14 mouse cellular contexts compared by ENCODE assay signal in genomic region chr4:33799110-33799509, GRCm38 (mm10).
A peak's percentile ranks its signal among the peaks of the same experiment; 100 is the strongest.
DNase-seq lines count a peak whose midpoint lies in the region; ATAC-seq lines count a peak whose summit lies in the region.
"Had no signal": no experiment of that assay in that cellular context is flagged by ENCODE, and none has a peak within 500 bp of the region (broad histone marks: within the 10 kb centered on the region; RNA-seq: fewer than 3 reads in every experiment).

No protein-coding gene starts in this region.

- H3K9ac ChIP-seq in midbrain, embryonic 14.5 days (replicated peaks; ENCODE audit: low read length): no peak overlapping the region; the same call in 1 of the 2 replicates
- no peak overlapping the region for H3K9ac ChIP-seq in hindbrain, embryonic 14.5 days
- H3K9ac ChIP-seq: embryonic facial prominence, embryonic 15.5 days; intestine, embryonic 15.5 days; liver, embryonic 13.5 days had no signal

- H3K27ac ChIP-seq in midbrain, embryonic 14.5 days (replicated peaks; ENCODE audit: low read depth, low read length): peak overlapping the region; percentile 60
- H3K27ac ChIP-seq in midbrain, embryonic 10.5 days (replicated peaks): no peak overlapping the region
- H3K27ac ChIP-seq in hindbrain, embryonic 14.5 days: no peak overlapping the region
- H3K27ac ChIP-seq: embryonic facial prominence, embryonic 15.5 days; intestine, embryonic 15.5 days; liver, embryonic 13.5 days had no signal

- no peaks in the 10 kb centered on the region for H3K36me3 ChIP-seq in midbrain, embryonic 14.5 days (ENCODE audit: control insufficient read depth, insufficient read depth, low read length)
- no peaks in the 10 kb centered on the region for H3K36me3 ChIP-seq in midbrain, embryonic 10.5 days
- no peaks in the 10 kb centered on the region for H3K36me3 ChIP-seq in hindbrain, embryonic 14.5 days (replicated peaks; ENCODE audit: control insufficient read depth, insufficient read depth)
- H3K36me3 ChIP-seq: embryonic facial prominence, embryonic 15.5 days; intestine, embryonic 15.5 days; liver, embryonic 13.5 days had no signal

- no peaks in the 10 kb centered on the region for H3K27me3 ChIP-seq in midbrain, embryonic 14.5 days (ENCODE audit: control insufficient read depth, insufficient read depth, low read length)
- H3K27me3 ChIP-seq in midbrain, embryonic 10.5 days (ENCODE audit: low read depth, poor library complexity, severe bottlenecking): no peaks in the 10 kb centered on the region
- no peaks in the 10 kb centered on the region for H3K27me3 ChIP-seq in hindbrain, embryonic 14.5 days (ENCODE audit: control insufficient read depth, insufficient read depth, low read length)
- H3K27me3 ChIP-seq: embryonic facial prominence, embryonic 15.5 days; intestine, embryonic 15.5 days; liver, embryonic 13.5 days had no signal

- 0 out of 2 replicates have a peak, but pooled peaks cover 3% of the 10 kb centered on the region for H3K4me1 ChIP-seq in midbrain, embryonic 14.5 days (ENCODE audit: control insufficient read depth, insufficient read depth, low read length)
- H3K4me1 ChIP-seq in midbrain, embryonic 10.5 days: no peaks in the 10 kb centered on the region
- no peaks in the 10 kb centered on the region for H3K4me1 ChIP-seq in hindbrain, embryonic 14.5 days (replicated peaks; ENCODE audit: control insufficient read depth, insufficient read depth, low read length)
- H3K4me1 ChIP-seq: embryonic facial prominence, embryonic 15.5 days; intestine, embryonic 15.5 days; liver, embryonic 13.5 days had no signal

- peak; percentile 45 for DNase-seq in midbrain, embryonic 14.5 days
- DNase-seq in midbrain, embryonic 10.5 days (ENCODE audit: low spot score): no peak
- DNase-seq in cerebellum, adult 9-10 months: peak; percentile 74
- DNase-seq in hindbrain, embryonic 14.5 days (ENCODE audit: low spot score): no peak
- no peak for DNase-seq in liver
- DNase-seq in heart, adult 11 months: no peak
- no peak for DNase-seq in heart, postnatal 14 days
- DNase-seq: layer of hippocampus, adult 9-11 months; left cerebral cortex, postnatal 4 days; liver, embryonic 13.5 days had no signal

- intact Hi-C loops in heart, postnatal 14 days (cut with DNase I): no loop called here

- 48% methylated on average over 6 of the region's 6 CpGs for WGBS in midbrain, embryonic 14.5 days
- WGBS in midbrain, embryonic 10.5 days: 55% methylated on average over 6 of the region's 6 CpGs
- 33% methylated on average over 6 of the region's 6 CpGs for WGBS in hindbrain, embryonic 14.5 days

- peak overlapping the region; percentile 20; the same call in 1 of the 2 replicates for H3K4me2 ChIP-seq in midbrain, embryonic 14.5 days (ENCODE audit: low read length)
- peak overlapping the region; percentile 10; the same call in 1 of the 2 replicates for H3K4me2 ChIP-seq in hindbrain, embryonic 14.5 days (replicated peaks)
- H3K4me2 ChIP-seq: embryonic facial prominence, embryonic 15.5 days; intestine, embryonic 15.5 days; liver, embryonic 13.5 days had no signal

- no peak overlapping the region for H3K4me3 ChIP-seq in midbrain, embryonic 14.5 days (replicated peaks; ENCODE audit: low read depth, low read length)
- no peak overlapping the region for H3K4me3 ChIP-seq in midbrain, embryonic 10.5 days
- no peak overlapping the region for H3K4me3 ChIP-seq in hindbrain, embryonic 14.5 days (replicated peaks; ENCODE audit: low read length)
- H3K4me3 ChIP-seq: embryonic facial prominence, embryonic 15.5 days; intestine, embryonic 15.5 days; liver, embryonic 13.5 days had no signal

- H3K9me3 ChIP-seq in midbrain, embryonic 14.5 days (ENCODE audit: control insufficient read depth, low read length): no peaks in the 10 kb centered on the region; the same call in 1 of the 2 replicates
- H3K9me3 ChIP-seq in midbrain, embryonic 10.5 days (replicated peaks): no peaks in the 10 kb centered on the region
- H3K9me3 ChIP-seq in hindbrain, embryonic 14.5 days (ENCODE audit: control insufficient read depth, low read length): no peaks in the 10 kb centered on the region
- H3K9me3 ChIP-seq: embryonic facial prominence, embryonic 15.5 days; intestine, embryonic 15.5 days; liver, embryonic 13.5 days had no signal

- ATAC-seq in midbrain, embryonic 14.5 days (ENCODE audit: low FRiP score, low TSS enrichment): no peak
- no peak for ATAC-seq in hindbrain, embryonic 14.5 days (ENCODE audit: low FRiP score)
- ATAC-seq: activated CD4-positive, CD25-positive, alpha-beta regulatory T cell, adult 4 months; intestine, embryonic 15.5 days; lung, postnatal 0 days had no signal

Comparison
In these comparisons a context has a peak if more than half of its experiments do, and no peak if none do; other contexts are left out.
1. DNase-seq: peak in midbrain, embryonic 14.5 days (single experiment) and cerebellum, adult 9-10 months (single experiment); none in midbrain, embryonic 10.5 days (single experiment), hindbrain, embryonic 14.5 days (single experiment), liver (single experiment), heart, adult 11 months (single experiment) and heart, postnatal 14 days (0 of 2).